Mouse (Mus musculus) adipocyte (in vitro differentiated cells): ENCODE measurements around the gene 4930578G10Rik.
"Not testable (repeated sequence)": the region's sequence is repeated elsewhere in the genome, so short reads cannot be mapped to it uniquely, and the experiment has no call there.

ENCODE experiments used
- DNase-seq: peaks from one replicate; pipeline ENCODE4 v3.0.0-alpha.2; 2016; ENCODE audit warnings: low spot score

The 4930578G10Rik gene

DNA sequence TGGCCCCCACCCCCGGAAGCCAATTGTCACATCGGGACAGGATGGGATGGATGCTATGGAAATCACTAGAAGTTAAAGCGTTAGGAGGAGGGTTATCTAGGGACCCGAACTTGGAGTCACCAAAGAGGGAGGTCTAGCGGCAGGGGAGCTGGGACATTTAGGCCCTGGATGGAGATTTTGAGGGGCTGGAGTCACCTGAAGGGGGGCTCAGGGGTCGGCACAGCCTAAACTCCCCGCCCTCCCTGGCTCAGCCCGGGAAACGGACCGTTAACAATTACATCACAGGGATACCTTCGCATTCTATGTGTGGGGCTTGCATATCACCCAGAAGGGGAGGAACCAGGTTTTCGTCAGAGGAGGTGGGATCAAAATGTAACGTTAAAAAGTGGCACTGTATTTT, at the start of gene 4930578G10Rik:
Gene 4930578G10Rik, plus strand, starts transcription at position 301 of the 400 bp plus-strand sequence.
- not testable (repeated sequence) for DNase-seq

DNA sequence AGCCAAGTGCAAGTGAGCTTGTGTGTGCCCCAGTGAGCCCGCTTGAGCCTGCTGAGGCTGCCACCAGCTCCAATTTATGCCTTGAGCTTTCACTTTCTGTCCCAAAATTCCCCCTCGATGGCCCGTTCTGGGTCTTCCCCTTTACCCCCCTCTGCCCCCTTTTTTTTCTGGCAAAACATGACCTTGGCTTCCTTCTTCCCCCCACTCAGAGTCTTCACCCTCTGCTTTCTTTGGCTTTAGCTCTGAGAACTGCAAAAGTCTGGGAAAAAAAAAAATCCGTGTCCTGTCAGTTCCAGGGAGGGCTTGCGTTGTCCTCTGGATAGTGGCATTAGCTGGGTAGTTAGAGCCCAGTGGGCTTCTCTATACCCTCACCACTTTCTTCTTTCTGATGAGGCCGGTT, 21.1 kb downstream of the 4930578G10Rik start, which contains the start of gene Ccl19:
Gene Ccl19, minus strand, starts transcription at position 101 of the 400 bp plus-strand sequence.
- not testable (repeated sequence) for DNase-seq

DNA sequence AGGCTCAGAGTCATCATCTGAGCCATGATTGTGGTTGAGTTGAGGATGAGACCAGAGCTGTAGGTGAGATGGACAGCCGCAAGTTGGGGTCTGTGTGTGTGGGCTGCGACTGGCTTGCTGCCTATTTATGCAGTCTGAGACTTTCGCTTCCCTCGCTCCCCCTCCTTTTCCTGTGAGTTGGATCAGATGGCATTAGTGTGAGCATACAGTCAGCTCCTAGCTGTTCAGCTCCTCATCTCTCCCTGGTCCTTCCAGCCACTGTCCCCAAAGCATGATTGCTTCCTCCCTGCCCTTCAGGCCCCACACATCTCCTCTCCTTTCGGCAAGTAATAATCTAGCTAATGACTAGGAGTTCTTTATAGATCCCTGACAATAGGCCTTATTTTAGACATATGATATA, 38.5 kb downstream of the 4930578G10Rik start, which contains the start of gene Ccl21a:
Gene Ccl21a, minus strand, starts transcription at position 101 of the 400 bp plus-strand sequence.
- DNase-seq = not testable (repeated sequence)

DNA sequence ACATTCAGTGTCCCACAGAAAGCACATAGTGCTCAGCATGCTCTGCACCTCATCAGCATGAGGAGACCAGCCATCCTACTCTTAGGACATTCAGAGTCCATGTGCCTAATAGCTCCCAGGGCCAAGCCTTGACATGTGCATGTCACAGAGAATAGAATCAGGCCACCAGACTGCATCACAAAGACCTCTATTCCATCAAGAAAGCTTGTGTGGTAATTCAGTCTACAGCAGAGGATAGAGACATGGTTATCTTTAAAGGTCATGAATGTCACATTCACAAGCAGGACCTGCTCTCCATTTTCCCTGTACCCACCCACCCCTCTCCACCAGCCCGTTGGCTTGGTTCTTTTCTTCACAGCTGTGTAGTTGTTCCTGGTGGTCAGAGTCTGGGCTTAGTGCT, 118.4 kb downstream of the 4930578G10Rik start, which contains the start of gene Fam205a1:
Gene Fam205a1, minus strand, starts transcription at position 101 of the 400 bp plus-strand sequence.
- DNase-seq = not testable (repeated sequence)

DNA sequence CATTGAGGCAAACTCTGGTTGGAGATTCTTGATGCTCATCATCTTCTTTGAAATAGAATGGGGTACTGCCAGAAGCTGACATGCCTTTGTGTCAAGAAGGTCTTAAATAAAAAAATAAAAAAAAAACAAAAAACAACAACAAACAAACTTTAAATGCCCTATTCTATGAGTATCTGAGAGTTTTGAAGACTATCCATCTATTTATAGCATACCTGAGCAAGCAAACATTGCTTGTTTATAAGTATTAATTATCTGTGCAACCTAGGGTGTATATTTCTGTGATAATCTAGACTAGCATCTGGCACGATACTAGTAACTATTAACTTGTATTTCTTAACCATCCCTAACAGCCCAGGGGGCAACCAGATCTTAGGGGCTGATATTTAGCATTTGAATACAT, 121.3 kb downstream of the 4930578G10Rik start, which contains the start of gene Gm12394:
Gene Gm12394, minus strand, starts transcription at position 101 of the 400 bp plus-strand sequence.
- not testable (repeated sequence) for DNase-seq

DNA sequence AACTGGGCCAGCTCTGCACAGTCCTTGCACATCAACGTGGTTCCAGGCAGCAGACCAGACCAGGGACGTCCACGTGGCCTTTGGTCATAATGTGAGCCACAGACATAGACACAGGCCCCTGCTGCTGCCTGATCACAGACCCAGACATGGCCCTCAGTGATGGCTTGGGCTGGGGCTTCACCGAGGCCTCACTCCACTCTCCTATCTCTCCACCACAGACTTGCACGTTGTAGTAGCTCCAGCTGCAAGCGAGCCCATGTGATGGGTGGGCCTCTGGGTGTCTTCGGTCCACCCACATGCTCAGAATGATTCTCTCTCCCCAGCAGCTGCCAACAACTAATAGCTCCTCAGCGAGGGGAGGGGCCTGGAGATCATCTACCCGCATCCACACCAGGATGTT, 125.1 kb downstream of the 4930578G10Rik start:
- not testable (repeated sequence) for DNase-seq

DNA sequence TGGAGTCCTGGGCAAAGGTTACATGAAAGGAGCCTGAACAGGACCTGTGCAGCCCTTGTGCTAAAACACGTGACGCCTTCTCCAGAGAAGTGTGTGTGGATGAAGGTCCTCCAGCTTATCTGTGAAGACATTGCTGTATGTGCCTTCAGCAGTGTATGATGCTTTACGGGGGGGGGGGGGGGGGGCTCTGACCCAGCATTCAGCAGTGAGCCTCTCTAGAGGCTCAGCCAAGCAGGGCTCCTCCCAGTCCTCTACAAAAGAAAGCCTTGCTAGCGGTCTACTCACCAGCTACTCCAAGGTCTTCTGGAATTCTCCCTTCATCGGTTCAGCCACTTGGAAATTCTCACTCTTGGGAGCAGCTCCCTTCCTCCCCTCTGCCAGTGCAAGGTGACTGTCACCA, 128.1 kb downstream of the 4930578G10Rik start:
- not testable (repeated sequence) for DNase-seq

DNA sequence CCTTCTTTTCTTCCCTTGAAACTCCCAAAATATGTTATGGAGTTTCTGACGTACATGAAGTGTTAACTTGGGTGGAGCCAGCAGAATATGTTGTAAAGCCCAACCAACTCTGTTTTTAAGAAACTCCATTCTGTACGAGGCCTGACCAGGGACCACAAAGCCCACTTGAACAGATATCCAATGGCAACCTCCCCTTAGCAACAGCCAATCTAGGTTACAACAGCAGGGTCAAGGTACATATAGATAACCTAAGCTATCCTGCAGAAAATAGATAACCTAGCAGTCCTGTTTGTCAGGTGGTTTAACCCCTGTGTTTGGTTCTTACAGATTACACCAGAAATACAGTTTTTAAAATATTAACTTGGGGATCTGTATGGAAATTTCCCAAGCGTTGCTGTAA, 132.0 kb downstream of the 4930578G10Rik start:
- no peak for DNase-seq

DNA sequence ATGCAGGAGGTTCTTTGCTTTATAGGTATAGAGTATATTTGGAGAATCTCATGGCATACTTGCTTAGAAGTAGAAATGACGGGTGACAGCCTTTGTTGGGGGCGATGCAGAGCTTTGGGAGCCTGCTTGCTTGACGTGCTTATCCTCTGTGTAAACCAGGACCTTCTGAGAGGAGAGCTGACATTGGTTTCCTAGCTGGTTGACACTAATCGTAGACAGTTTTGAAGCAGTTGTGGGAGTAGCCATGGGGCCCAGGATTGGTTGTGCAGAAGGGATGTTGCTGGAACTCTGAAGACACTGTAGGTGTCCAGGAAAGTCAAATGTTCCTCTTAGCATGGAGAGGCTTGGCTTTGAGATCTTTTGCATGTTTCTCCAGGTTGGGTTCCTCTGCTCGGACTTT, 132.8 kb downstream of the 4930578G10Rik start:
- peak; percentile 0 for DNase-seq

DNA sequence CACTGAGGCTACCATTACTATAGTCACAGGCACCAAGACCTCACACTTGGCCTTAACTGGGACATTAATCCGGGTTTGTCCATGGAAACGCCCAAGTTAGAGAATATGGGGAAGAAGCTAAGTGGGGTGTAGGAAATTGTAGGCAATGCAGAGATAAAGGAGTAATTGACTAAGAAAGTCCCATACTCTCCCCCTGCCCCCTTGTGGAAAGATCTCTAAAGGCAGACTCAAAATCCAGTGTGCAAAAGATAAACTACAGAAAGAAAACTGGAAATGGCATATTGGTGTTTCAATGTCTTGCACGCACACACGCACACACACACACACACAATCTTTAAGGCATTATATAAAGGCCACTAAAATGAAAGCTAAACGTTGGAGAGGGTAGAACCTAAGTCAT, 135.4 kb downstream of the 4930578G10Rik start:
- DNase-seq = peak; percentile 0

DNA sequence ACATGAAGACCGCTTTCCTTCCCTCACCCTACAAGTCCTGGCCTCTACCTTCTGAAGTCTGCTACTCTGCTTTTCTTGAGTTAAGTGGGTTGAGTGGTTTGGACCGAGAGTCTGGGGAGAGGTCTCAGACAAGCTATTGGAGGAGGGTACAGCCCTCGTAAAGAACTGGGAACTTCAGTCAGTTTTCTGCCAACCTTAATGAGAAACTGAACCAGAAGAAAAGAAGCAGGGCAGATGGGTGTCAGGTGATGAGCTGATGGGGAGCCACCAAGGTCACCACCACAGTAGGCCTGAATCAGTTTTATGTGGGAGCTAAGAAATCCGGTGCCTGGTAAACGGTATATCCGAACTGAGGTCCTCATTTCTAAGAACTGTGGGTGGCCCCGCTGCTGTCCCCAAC, 136.8 kb downstream of the 4930578G10Rik start:
- DNase-seq = peak; percentile 0

DNA sequence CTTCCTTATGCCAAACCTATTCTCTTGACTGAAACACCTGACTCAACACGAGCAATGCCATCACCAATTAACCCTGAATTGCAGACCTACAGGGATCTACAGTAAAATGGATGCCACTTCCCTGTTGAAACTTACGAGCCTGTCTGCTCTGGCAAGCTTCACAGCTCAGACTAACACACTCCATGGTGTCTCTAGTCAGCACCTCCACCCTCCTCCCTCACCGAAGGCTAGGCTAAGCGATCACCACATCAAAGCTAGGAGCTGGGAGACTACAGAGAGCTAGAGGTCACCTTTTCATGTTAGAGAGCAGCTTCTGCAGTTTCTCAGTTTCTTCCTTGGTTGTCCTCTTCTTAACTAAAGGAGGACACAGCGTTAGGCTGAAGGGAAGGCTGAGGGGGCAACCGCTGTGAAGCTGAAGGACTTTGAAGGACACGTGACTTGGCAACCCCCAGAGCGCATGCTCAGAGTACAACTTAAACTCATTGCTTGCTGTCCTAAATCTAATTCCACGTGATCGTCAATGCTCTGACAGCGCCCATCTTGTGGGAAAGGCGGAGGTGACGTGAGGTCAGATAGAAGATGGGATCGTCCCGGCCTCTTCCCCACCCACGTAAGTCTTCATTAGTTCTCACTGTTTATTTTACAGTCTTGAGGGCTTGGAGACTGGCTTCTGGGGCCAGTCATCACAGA, 137.5 kb downstream of the 4930578G10Rik start:
- DNase-seq = peak; percentile 1

DNA sequence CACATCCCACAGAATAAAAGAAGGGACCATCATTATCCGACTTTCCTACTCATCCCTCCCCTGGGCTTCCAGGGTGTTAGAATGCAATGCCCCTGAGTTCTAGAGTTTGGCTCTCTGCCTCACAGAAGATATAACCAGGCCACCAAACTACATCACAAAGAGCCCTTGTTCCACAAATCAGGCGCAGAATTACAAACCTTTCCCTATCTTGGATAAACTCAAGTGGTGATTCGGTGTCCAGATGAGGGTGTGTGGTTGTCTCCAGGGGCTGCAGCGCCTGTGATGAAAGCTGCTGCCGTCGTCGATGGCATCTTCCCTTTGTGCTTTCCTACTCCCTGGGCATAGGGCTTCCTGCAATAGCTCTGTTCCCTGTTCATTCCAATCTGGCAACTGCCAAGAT, 138.8 kb downstream of the 4930578G10Rik start, which contains the start of gene Fam205c:
Gene Fam205c, minus strand, starts transcription at position 101 of the 400 bp plus-strand sequence.
- no peak for DNase-seq

DNA sequence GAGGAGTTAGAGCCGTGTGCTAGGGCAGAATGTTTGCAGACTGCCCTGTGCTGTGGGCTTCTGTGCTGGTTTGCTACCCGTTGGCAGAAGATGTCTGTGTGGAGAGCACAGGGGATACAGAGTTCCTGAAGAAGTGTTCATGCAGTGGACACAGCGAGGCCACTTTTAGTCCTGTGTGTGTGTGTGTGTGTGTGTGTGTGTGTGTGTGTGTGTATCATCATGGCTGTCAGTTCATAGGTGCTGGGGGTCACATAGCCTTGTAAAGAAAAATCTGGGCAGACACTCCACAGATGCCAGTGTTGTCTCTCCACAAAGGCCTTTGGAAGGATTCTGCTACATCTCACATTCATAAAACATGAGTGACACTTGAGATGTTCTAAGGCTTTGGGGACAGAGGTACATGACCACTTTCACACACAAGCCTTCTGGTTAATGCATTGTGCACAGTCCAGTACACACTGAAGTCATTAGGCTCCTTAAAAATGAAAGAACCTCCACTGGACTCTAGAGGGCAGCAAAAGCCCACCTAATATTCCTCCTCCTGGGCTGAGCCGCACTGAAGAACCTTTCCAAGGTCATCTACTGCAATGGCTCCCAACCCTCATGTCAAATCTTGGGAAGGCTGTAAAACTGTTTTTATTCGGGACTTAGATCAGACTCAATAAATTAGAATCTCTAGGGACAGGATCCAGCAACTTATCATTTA, 141.4 kb downstream of the 4930578G10Rik start:
- DNase-seq = peak; percentile 71

DNA sequence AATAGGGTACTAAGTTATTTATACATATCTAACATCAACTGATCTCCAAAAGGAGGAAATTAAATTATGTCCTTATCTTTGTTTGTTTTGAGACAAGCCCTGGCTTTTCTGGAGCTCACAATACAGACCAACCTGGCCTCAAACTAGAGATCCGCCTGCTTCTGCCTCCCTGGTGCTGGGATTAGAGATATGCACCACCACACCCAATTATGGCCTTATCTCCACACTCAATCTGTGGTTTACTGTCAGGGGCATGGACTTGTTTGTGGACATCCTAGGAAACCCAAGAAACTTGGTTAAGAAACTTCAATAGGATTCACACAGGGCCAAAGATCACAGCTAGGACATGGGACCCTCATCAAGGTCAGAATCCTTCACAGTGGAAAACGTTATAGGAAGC, 142.3 kb downstream of the 4930578G10Rik start:
- DNase-seq = no peak

DNA sequence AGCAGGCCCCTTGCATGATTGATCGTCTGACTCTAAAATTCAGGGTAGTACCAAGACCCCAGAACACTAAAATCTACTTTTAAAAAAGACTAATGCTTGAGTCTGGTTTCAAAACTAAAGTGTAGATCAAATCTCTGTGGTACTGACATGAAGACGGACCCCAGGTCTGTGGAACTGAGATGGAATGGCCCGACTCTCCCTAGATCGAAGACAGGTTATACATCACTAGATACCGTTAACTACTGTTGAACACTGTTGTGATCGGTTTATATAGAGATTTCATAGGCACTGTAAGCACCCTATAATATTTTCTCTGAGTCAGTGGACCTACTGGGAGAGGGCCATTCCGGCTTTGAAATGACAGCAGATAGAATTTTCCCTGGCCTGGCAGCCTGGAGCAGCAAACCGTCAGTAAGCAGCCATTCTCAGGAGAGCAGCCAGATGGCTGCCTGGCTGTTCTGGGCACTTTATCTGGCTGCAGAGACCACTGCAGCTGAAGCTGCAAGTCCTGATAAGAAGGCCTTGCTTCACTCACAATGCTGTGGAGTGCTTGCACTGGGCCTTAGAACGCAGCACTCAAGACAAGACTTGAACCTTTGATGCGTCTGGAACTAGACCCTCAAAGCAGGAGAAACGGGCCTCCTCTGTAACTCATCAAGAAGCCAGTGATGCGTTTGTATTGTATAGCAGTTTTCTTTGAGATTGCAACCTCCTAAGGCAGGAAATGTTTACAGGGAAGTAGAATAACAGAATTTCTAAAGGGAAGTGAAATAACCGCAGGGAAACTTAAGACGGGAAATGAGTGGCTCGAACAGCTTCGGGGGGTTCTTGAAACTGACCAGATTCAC, 144.7 kb downstream of the 4930578G10Rik start:
- no peak for DNase-seq

DNA sequence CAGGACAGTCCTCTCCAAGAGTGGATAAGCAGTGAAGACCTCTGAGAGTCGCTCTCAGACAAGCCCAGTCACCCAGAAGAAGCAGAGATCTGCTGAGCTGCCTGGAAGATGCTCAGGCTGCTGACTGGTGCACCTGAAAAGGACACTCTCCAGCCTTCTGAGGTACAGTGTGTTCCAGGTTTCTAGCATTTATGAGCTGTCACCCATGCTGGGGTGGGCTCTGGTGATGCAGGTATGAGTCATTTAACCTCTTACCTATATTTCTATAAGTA, 145.3 kb downstream of the 4930578G10Rik start:
- DNase-seq = no peak

DNA sequence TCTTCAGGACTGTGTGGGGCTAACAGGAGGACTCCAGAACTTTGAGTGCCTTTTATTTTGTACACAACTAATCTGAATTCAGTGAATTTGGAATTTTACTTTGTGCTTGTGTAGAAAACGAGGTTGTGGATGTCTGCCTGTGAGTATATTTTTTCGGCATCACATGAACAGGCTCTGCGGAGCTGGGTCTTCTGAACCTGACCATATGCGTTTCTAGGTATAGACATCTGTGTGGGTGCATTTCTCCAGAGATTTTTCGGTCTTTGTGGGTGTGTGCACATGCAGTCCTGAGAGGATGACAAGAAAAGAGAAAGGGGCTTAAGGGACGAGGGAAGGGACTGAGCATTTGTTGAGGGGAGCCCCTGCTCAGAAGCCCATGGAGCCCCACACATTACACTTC, 151.6 kb downstream of the 4930578G10Rik start:
- no peak for DNase-seq

DNA sequence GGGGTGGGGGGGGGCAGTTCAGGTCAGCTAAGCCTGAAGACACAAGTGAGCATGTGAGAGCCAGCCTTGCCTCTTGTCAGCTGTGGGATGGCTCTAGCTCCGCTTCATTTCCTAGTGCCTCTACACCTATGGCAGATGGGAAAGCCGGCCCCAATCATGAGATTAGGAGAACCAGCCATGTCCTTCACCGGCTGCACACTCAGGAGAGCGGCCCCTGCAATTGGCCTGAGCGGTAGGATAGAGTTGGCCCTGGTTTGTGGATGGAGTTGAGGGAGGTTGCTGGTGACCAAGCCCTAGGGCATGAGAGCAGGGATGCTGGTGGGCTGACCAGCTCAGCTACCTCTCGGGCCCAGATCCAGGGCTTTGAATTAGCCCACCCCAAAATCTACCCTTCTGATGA, 153.5 kb downstream of the 4930578G10Rik start:
- DNase-seq = no peak

DNA sequence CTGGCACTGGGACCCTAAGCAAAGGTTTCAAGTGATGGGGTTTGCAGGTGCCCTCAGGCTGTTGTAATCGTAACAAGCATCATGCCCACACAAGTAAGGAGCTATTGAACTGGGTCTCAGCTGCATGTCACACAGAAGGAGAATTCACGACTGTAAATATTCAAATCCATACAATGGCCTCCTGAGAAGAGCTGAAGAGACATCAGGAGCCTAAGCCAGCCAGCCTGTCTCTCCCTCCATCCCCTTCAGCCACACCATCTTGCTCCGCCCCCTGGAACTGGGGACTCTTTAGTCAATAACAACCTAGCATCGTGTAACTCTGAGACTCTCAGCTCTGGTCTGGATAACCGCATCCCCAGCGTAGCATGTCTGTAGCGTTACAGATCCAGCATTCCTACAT, 155.8 kb downstream of the 4930578G10Rik start:
- DNase-seq = no peak

DNA sequence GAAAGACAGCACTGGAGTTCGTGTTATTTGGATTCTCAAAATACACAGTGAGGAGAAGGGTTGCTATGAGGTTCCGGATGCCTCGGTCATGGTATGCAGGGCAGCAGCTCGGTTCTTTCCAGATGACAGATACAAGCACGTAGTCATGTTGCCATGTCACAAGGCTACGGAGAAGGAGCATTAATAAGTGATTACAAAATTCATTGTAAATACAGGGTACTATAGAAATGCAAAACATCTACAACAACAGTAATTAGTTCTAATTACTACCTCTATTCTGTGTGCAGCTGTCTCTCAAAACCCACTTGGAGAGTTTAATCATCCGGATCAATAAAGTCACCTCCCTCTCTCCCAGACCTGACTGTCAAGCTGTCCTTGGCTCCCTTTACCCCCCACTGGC, 159.8 kb downstream of the 4930578G10Rik start:
- no peak for DNase-seq
